Mouse (Mus musculus) yolk sac, embryonic 10.5 days (tissue): Measurements from ENCODE around the gene En1.

ENCODE experiments used
- DNase-seq: peaks from one replicate; pipeline ENCODE4 v3.0.0-alpha.2; 2017; ENCODE audit warnings: low spot score

The En1 gene

GRCm38 (mm10) chr1:120600149-120600445 lies 2.1 kb upstream of the En1 start:
- no peak for DNase-seq

- no peak for DNase-seq
These were observed 1.5 kb upstream of the En1 start for GRCm38 (mm10) chr1:120600516-120601252.

DNA sequence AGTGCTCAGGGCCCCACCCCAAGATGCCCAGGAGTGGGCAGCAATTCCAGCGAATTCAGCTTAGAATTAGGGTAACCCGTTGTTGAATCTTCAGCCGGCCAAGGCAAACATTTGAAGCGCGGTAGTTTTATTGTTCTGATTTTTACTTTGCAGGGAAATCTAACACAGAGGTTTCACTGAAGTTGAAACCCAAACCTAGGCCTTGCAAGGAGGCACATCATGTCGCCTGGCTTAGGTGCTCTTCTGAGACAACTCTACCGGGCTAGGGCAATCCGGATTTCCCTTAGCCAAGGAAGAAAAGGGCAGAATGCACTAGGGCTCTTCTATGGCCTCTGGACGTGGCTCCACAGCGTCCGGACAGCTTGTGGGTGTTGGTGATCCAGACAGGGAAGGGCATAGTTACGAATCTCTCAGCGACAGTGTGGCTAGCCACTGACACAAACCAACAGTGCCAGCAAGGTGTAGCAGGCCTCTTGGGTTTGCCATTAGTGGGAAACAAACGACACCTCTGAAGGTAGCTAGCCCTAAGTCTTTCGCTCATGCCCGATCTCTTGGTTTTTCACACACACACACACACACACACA lies 873 bp upstream of the En1 start:
- DNase-seq: no peak

DNA sequence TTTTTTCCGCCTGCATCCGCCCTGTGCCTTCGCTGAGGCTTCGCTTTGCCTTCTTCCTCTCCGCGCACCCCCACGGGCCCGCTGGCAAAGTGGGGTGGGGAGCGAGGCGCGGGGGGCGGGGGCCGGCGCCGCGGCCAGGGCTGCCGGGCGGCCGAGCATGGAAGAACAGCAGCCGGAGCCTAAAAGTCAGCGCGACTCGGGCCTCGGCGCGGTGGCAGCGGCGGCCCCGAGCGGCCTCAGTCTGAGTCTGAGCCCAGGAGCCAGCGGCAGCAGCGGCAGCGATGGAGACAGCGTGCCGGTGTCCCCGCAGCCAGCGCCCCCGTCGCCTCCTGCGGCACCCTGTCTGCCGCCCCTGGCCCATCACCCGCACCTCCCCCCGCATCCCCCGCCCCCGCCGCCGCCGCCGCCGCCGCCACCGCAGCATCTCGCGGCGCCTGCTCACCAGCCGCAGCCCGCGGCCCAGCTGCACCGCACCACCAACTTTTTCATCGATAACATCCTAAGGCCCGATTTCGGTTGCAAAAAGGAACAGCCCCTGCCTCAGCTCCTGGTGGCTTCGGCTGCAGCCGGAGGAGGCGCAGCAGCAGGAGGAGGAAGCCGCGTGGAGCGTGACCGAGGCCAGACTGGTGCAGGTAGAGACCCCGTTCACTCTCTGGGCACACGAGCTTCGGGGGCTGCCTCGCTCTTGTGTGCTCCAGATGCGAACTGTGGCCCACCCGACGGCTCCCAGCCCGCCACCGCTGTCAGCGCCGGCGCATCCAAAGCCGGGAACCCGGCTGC lies 848 bp downstream of the En1 start:
- no peak for DNase-seq

GRCm38 (mm10) chr1:120603656-120604051 lies 1.4 kb downstream of the En1 start:
- DNase-seq: no peak

GRCm38 (mm10) chr1:120604431-120605142 lies 2.4 kb downstream of the En1 start:
- DNase-seq: no peak

DNA sequence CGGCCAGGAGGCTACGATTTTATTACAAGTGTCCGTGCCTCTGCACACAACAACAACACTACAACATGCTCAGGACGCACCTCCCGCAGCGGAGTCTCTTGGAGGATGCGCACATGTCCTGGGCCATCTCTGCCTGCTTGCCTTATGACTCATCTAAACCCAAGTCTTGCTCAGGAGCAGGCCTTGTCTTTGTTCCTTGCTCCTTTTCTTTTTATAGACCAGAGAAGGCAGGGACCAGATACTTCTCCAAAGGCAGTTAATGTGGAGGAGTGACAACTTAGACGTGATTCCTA lies 2.9 kb downstream of the En1 start:
- DNase-seq: no peak

DNA sequence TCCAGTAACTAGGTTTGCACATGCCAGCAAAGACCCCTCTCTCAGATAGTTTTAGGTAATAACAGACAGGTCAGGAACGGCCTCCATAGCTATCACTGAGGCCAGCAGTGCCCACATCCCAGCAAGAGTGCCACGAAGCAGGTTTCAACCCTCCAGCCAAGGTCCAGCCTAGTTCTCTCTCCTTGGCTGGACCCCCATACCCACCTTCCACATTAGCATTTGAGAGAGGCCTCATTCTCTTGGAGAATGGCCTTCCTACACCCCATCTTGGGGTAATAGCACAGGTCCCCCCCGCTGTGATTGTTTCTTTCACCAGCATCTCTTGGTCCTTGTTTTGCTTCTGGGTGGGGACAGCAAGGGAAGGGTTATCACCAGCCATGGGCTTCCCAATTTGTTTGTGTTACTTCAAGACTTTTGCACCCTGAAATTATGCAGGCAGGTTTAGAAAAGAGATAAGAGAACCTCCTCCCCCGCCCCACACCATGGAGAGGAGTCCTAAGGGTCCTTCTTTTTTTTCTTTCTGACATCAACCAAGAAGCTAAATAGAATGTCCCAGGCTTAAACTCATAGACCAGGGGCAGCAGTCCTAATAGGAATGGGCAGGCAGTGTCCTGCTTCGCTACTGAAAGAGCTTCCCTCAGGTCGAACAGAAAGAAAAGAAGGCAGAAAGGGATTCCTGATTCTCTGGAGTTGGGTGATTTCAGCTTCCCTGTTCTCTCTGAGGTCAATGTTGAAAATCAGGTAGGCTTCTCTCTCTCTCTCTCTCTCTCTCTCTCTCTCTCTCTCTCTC lies 3.5 kb downstream of the En1 start:
- DNase-seq: no peak

DNA sequence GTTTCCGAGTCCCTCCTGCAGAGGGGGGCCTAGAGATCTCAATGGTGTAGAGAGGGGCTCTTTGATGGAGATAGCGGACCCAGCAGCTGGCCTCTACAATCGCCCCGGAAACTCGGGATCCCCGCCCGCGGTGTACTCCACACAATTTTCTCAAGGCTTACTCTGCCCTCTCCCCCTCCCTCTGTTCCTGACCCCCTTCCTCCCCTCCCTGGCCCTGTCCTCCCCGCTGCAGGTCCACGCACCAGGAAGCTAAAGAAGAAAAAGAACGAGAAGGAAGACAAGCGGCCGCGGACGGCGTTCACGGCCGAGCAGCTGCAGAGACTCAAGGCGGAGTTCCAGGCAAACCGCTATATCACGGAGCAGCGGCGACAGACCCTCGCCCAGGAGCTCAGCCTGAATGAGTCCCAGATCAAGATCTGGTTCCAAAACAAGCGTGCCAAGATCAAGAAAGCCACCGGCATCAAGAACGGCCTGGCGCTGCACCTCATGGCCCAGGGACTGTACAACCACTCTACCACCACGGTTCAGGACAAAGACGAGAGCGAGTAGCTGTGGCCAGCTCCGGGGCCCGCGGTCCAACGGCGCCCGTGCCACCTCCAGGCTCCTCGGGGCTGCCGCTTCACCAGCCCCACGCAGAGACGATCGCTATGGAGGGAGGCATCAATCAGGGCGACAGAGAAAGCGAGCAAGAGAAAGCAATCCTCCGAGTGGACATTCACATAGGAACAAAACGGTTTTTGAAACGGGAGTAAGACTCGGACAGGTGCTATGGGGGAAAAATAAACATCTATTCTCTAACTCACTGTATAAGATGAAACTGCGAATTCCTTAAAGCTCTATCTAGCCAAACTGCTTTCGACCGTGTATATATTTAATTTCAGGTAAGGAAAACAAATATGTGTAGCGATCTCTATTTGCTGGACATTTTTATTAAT lies 4.7 kb downstream of the En1 start:
- no peak for DNase-seq

DNA sequence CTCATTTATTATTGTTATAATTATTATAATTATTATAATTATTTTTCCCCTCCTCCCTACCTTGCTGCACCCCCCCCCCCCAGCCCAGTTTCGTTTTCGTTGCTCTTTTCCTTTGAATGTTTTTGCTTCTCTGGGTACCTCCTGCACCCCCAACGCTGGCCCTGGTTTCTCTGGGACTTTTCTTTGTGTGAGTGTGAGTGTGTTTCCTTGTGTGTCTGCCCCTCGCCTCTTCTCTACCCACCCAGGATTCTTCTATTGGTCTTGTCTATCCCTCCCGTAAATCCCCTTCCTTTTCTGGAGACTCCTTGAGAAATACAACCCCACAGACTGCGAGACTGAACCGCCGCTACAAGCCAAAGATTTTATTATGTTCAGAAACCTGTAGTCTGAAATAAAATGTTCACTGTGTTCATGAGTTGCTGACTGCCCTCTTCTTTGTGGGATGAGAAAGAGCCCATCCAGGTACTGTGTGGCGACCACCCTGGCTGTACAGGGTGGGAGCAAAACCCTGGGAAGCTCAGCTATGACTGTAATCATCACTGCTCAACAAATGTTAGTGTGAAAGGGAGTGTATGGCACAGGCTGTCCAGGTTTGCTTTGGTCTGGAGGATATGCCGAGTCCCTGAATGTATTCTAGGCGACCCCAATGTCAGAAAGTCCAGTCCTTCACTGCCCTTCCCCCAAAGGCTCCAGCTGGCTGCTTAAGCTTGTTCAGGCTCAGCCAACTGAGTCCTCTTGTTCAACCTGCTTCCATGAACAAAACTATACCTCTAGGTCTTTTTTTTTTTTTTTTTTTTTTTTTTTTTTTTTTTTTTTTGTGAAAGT lies 5.6 kb downstream of the En1 start:
- no peak for DNase-seq

DNA sequence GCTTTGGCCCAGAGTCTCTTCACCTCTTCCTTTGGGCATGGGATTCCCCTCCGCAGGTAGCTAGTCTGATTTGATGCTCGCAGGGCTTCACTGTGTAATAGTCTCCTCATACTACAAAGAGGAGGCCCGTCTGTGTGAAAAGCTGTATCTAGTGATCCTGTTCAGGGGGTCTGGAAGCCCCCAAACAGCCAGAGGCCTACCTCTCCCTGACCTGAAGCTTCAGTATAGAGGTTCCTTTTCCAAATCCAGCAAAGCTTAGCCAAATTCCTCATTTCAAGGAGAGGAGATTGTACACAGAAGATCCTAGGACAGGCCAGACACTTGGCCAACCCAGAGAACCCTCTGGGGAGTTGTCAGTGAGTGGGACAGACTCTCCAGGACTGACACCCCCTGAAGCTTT lies 6.2 kb downstream of the En1 start:
- no peak for DNase-seq

- no peak for DNase-seq
These were observed 7.4 kb downstream of the En1 start for GRCm38 (mm10) chr1:120609611-120610010.

- no peak for DNase-seq
These were observed 11.5 kb downstream of the En1 start for GRCm38 (mm10) chr1:120613461-120614306.

GRCm38 (mm10) chr1:120614307-120615100 lies 12.3 kb downstream of the En1 start:
- DNase-seq: no peak

GRCm38 (mm10) chr1:120615521-120615920 lies 13.3 kb downstream of the En1 start:
- DNase-seq: no peak

DNA sequence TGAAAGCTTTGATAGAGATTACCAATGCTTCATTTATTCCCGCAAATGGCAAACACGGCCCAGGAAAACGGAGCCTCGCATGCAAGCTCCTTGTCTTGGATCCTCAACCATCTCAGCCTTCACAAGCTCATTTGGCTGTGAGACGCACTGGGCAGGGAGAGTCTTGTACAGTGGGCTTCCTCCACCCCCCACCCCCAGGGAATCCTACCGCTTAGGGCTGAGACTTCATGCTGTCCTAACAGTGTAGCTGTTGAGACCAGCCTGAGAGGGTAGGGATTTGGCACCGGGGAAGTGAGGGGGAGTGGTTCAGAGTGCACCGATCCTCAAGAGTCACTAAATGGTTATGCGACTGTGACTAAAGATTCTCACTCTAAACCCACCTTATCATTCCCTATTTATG lies 13.7 kb downstream of the En1 start:
- DNase-seq: no peak

- no peak for DNase-seq
These were observed 19.2 kb downstream of the En1 start for GRCm38 (mm10) chr1:120621383-120621782.

- no peak for DNase-seq
These were observed 24.9 kb downstream of the En1 start for GRCm38 (mm10) chr1:120626930-120627621.
